Mouse (Mus musculus) C2C12 (cell line): Measurements from ENCODE around the gene Gm20388.
A peak's percentile ranks its signal among the peaks of the same experiment; 100 is the strongest.

Experiments used
- CTCF ChIP-seq: IDR thresholded peaks from one replicate; pipeline ENCODE4 v1.5.1; 2011; ENCODE audit not compliant: control insufficient read depth, insufficient read depth, insufficient read length
- MAX ChIP-seq: IDR thresholded peaks from one replicate; pipeline ENCODE4 v1.6.1; 2011; ENCODE audit warnings: mild to moderate bottlenecking, control low read depth
- MYOD1 ChIP-seq: IDR thresholded peaks from one replicate; pipeline ENCODE4 v1.6.1; 2011; ENCODE audit warnings: low read depth; ENCODE audit not compliant: control insufficient read depth, insufficient read length

- peak; percentile 9 for TF ChIP-seq CTCF
- no peak for TF ChIP-seq MAX
- no peak for TF ChIP-seq MYOD1
Measured at GRCm38 (mm10) chr8:123858941-123859647, 3948.5 kb downstream of the Gm20388 start.
